Mouse (Mus musculus) adipose tissue, adult 10 weeks (tissue): ENCODE results near the gene Gm9944. TPM values are rescaled to one million over a fixed set of nuclear protein-coding genes. Genes with fewer than 3 reads are reported as not detected.

ENCODE experiments used
- polyA plus RNA-seq: library from polyadenylated mRNA; stranded (reverse); fragments of 350-450 nt; fragmentation: Illumina TruSeq; extraction: RNeasy Lipid Tissue Mini Kit (QIAGEN cat#74804); gene quantifications from one replicate; pipeline ENCODE4 v1.2.3, GENCODE M21; 2014; ENCODE audit warnings: low read depth, low replicate concordance

The Gm9944 gene
- polyA plus RNA-seq, result not detected

GRCm38 (mm10) chr4:144453217-144453616 lies at the start of gene Gm9944:
Gene Gm9944, minus strand, starts transcription at chr4:144453317.

GRCm38 (mm10) chr4:144463656-144464055 lies 10.5 kb upstream of the Gm9944 start, which contains the start of gene Aadacl3:
Gene Aadacl3, minus strand, starts transcription at chr4:144463756.

GRCm38 (mm10) chr4:144438672-144439071 lies 14.4 kb downstream of the Gm9944 start, which contains the start of gene 1700012P22Rik:
Gene 1700012P22Rik, minus strand, starts transcription at chr4:144438772.

GRCm38 (mm10) chr4:144408290-144408689 lies 44.8 kb downstream of the Gm9944 start, which contains the start of gene Pramef12:
Gene Pramef12, minus strand, starts transcription at chr4:144408464.

Other genes with a start within 250 kb of the Gm9944 start
- gene C87977, start 240.0 kb downstream of the Gm9944 start, polyA plus RNA-seq, result not detected
- gene Pramel5, start 172.8 kb downstream of the Gm9944 start, polyA plus RNA-seq, result not detected
- not detected for gene Gm13128, start 123.1 kb downstream of the Gm9944 start, polyA plus RNA-seq
- gene Gm13119, start 95.4 kb downstream of the Gm9944 start, polyA plus RNA-seq, result not detected
- gene Pramef20, start 75.4 kb downstream of the Gm9944 start, polyA plus RNA-seq, result not detected
- gene Pramef12, start 44.9 kb downstream of the Gm9944 start, polyA plus RNA-seq, result 7.7 TPM
- 1.5 TPM for gene 1700012P22Rik, start 14.5 kb downstream of the Gm9944 start, polyA plus RNA-seq
- gene Aadacl3, start 10.4 kb upstream of the Gm9944 start, polyA plus RNA-seq, result not detected
- gene 9430007A20Rik, start 66.5 kb upstream of the Gm9944 start, polyA plus RNA-seq, result not detected
- not detected for gene Gm13124, start 111.8 kb upstream of the Gm9944 start, polyA plus RNA-seq
- gene Aadacl4, start 160.4 kb upstream of the Gm9944 start, polyA plus RNA-seq, result not detected
- not detected for gene Gm436, start 233.1 kb upstream of the Gm9944 start, polyA plus RNA-seq